Mouse (Mus musculus) forelimb bud, embryonic 11.5 days (tissue): ENCODE results near the gene Rnf185.

Experiments
- DNase-seq: peaks from one replicate; pipeline ENCODE4 v3.0.0-alpha.2; 2012; ENCODE audit warnings: low read depth, low spot score

Gene Rnf185

GRCm38 (mm10) chr11:3444875-3445274, 7.3 kb downstream of the Rnf185 start:
- no peak for DNase-seq

- no peak for DNase-seq
These were observed 9.1 kb downstream of the Rnf185 start for GRCm38 (mm10) chr11:3443091-3443490.

GRCm38 (mm10) chr11:3442677-3443076, 9.5 kb downstream of the Rnf185 start:
- no peak for DNase-seq

- no peak for DNase-seq
These were observed 10.3 kb downstream of the Rnf185 start for GRCm38 (mm10) chr11:3441696-3442443.

- DNase-seq, result peak; percentile 17
These were observed 14.5 kb downstream of the Rnf185 start for GRCm38 (mm10) chr11:3437621-3438020.

- no peak for DNase-seq
These were observed 18.4 kb downstream of the Rnf185 start for GRCm38 (mm10) chr11:3433809-3434208.

GRCm38 (mm10) chr11:3431976-3432603, 20.1 kb downstream of the Rnf185 start:
- no peak for DNase-seq

GRCm38 (mm10) chr11:3431515-3431914, 20.6 kb downstream of the Rnf185 start:
- no peak for DNase-seq

- no peak for DNase-seq
These were observed 23.5 kb downstream of the Rnf185 start for GRCm38 (mm10) chr11:3428632-3429031.

- DNase-seq, result no peak
These were observed 24.4 kb downstream of the Rnf185 start for GRCm38 (mm10) chr11:3427697-3428230.

GRCm38 (mm10) chr11:3422242-3422641, 29.9 kb downstream of the Rnf185 start:
- DNase-seq, result no peak

GRCm38 (mm10) chr11:3418741-3419140, 33.4 kb downstream of the Rnf185 start:
- no peak for DNase-seq

GRCm38 (mm10) chr11:3417795-3418194, 34.4 kb downstream of the Rnf185 start:
- no peak for DNase-seq

GRCm38 (mm10) chr11:3416399-3416798, 35.8 kb downstream of the Rnf185 start:
- DNase-seq, result no peak

- no peak for DNase-seq
These were observed 40.1 kb downstream of the Rnf185 start for GRCm38 (mm10) chr11:3412111-3412510.

- DNase-seq, result peak; percentile 88
These were observed 43.0 kb downstream of the Rnf185 start, which contains the start of gene Limk2 for GRCm38 (mm10) chr11:3408997-3409732. Limk2 (minus strand) TSS chr11:3409189.

- DNase-seq, result peak; percentile 11
These were observed 43.8 kb downstream of the Rnf185 start for GRCm38 (mm10) chr11:3408131-3408996.

- no peak for DNase-seq
These were observed 47.7 kb downstream of the Rnf185 start for GRCm38 (mm10) chr11:3404287-3405047.

GRCm38 (mm10) chr11:3403024-3403423, 49.1 kb downstream of the Rnf185 start:
- no peak for DNase-seq

GRCm38 (mm10) chr11:3398318-3398717, 53.8 kb downstream of the Rnf185 start:
- peak; percentile 23 for DNase-seq
